Mouse (Mus musculus): ENCODE data around the gene Rab26.

DNA sequence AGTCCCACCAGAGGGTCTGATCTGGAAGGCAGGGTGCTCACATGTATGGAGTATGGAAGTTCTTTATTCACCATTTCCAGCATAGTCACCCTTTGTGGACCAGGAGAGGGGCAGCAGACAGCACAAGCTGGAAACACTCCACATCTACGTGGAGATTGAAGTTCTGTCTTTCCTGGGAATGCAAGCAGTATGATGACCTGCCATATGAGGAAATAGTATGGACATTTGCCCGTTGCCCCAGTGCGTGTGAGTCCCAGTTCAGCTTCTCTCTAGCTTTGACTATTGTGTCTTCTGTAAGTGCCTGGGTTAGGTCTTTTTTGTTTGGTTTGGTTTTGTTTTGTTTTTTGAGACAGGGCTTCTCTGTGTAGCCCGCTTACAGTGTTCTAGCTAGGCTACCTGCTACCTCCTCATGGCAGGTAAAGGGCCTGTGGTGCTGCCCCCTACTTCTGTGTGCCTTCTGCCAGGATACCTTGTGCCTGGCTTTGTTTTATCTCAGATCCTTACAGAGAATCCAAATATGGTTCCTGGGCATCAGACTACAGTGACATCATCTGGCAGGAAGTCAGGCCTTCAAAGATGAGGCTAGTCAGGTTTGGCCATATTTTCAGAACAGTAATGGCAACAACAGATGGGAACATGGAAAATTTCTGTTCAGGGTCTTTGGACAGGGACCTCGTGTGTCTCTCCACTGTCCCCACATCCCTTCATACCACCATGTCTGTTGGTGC, 26.5 kb upstream of the Rab26 start:
- TF ChIP-seq CTCF (IDR thresholded peaks at IDR 0.05) (no peak), EP300 (IDR thresholded peaks at IDR 0.05) (no peak)
